In the genomic region with DNA sequence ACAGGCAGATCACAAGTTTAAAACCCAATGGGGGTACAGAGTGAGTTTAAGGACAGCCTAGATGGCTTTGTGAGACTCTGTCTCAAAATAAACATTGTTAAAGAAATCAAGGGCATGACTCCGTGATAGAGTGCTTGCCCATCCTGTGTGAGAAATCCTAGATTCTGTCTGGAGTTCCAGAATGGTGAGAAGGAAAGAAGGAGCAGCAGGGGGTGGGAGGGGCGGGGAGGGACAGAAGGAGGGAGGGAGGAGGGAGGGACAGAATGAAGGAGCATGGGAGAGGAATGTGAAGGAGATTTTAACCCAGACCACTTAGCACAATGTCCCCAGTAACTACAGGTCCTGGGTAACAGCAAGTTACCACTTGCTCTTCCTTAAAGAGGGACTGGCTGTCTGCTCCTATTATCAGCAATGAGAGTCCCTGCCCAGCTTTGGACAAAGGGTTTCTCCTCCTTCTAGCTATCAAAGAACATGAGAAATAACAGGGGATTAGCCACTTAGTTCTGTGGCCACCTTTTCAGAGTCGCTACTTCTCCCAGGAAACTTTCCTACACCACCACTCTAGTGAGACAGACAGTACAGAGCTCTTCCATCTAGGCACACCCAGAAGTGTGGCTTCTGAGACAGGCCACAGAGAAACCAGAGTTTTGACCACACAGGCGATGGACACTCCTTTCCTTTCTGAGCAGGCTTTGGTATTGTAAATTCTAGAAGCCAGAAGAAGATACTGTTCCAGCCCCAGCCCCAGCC, we compare ENCODE assay signal across 24 mouse cellular contexts. TPM values are rescaled to one million over a fixed set of nuclear protein-coding genes. Genes with fewer than 3 reads are reported as not detected.
A peak's percentile ranks its signal among the peaks of the same experiment; 100 is the strongest.
DNase-seq lines count a peak whose midpoint lies in the region; ATAC-seq and TF ChIP-seq lines count a peak whose summit lies in the region.
"Had no signal": no experiment of that assay in that cellular context is flagged by ENCODE, and none has a peak within 500 bp of the region (broad histone marks: within the 10 kb centered on the region; RNA-seq: fewer than 3 reads in every experiment).

No protein-coding gene starts in this region.

- DNase-seq in adrenal gland, adult (ENCODE audit: inconsistent age in 2 of 2, low spot score in 1 of 2) = peak; percentile 1 to 21
- DNase-seq in adrenal gland, adult 18-20 months (ENCODE audit: low spot score in 2 of 2) = no peak
- DNase-seq in CD4-positive, CD25-positive, alpha-beta regulatory T cell, adult 2 months (ENCODE audit: low read depth, low spot score) = peak; percentile 40
- no peak for DNase-seq in cerebellum, adult 9-11 months
- no peak for DNase-seq in lung, adult 18-20 months
- no peak for DNase-seq in hindbrain, embryonic 14.5 days (ENCODE audit: low spot score)
- DNase-seq: adrenal gland, postnatal 25 days; cerebellum, adult 11 months; cerebellum, postnatal 36 days; gastrocnemius, postnatal 10 days; heart, adult 2 months; kidney, postnatal 4 days; layer of hippocampus, adult 9-11 months; thymus, postnatal 36 days had no signal

- H3K4me3 ChIP-seq in myocyte = no peak overlapping the region
- no peak overlapping the region for H3K4me3 ChIP-seq in hindbrain, embryonic 14.5 days (replicated peaks; ENCODE audit: low read length)
- H3K4me3 ChIP-seq: forebrain, embryonic 13.5 days; heart, adult 2 months; hindbrain, embryonic 12.5 days; intestine, embryonic 15.5 days; limb, embryonic 12.5 days; liver, embryonic 12.5 days; lung, embryonic 15.5 days; midbrain, embryonic 15.5 days had no signal

- peaks cover 2% of the 10 kb centered on the region; the same call in 1 of the 2 replicates for H3K9me3 ChIP-seq in hindbrain, embryonic 14.5 days (ENCODE audit: control insufficient read depth, low read length)
- H3K9me3 ChIP-seq: forebrain, embryonic 13.5 days; intestine, embryonic 15.5 days; lung, embryonic 15.5 days; midbrain, embryonic 15.5 days had no signal

- H3ac ChIP-seq in myocyte (ENCODE audit: control insufficient read depth, insufficient read length) = no peak overlapping the region

- ATAC-seq in common myeloid progenitor, adult 5-6 weeks (replicated peaks; ENCODE audit: low read depth, poor library complexity, severe bottlenecking) = peak; percentile 81
- ATAC-seq in hindbrain, embryonic 14.5 days (ENCODE audit: low FRiP score) = no peak
- ATAC-seq: activated CD4-positive, CD25-positive, alpha-beta regulatory T cell, adult 4 months; forebrain, embryonic 13.5 days; intestine, embryonic 15.5 days; liver, embryonic 12.5 days; midbrain, embryonic 15.5 days had no signal

- H3K27me3 ChIP-seq in myocyte (ENCODE audit: control insufficient read depth, insufficient read depth, insufficient read length) = no peaks in the 10 kb centered on the region
- no peaks in the 10 kb centered on the region for H3K27me3 ChIP-seq in hindbrain, embryonic 14.5 days (ENCODE audit: control insufficient read depth, insufficient read depth, low read length)
- H3K27me3 ChIP-seq: forebrain, embryonic 13.5 days; intestine, embryonic 15.5 days; lung, embryonic 15.5 days; midbrain, embryonic 15.5 days had no signal

- no peaks in the 10 kb centered on the region for H3K4me1 ChIP-seq in hindbrain, embryonic 14.5 days (replicated peaks; ENCODE audit: control insufficient read depth, insufficient read depth, low read length)
- H3K4me1 ChIP-seq: hindbrain, embryonic 12.5 days; intestine, embryonic 15.5 days; limb, embryonic 12.5 days; liver, embryonic 12.5 days; lung, embryonic 15.5 days; midbrain, embryonic 15.5 days had no signal

- no peaks in the 10 kb centered on the region for H3K36me3 ChIP-seq in myocyte (ENCODE audit: control insufficient read depth, insufficient read depth)
- no peaks in the 10 kb centered on the region for H3K36me3 ChIP-seq in hindbrain, embryonic 14.5 days (replicated peaks; ENCODE audit: control insufficient read depth, insufficient read depth)
- H3K36me3 ChIP-seq: hindbrain, embryonic 12.5 days; intestine, embryonic 15.5 days; limb, embryonic 12.5 days; liver, embryonic 12.5 days; lung, embryonic 15.5 days; midbrain, embryonic 15.5 days had no signal

- H3K9ac ChIP-seq in hindbrain, embryonic 14.5 days = no peak overlapping the region
- H3K9ac ChIP-seq: forebrain, embryonic 13.5 days; hindbrain, embryonic 12.5 days; intestine, embryonic 15.5 days; limb, embryonic 12.5 days; liver, embryonic 12.5 days; lung, embryonic 15.5 days; midbrain, embryonic 15.5 days had no signal

- no peaks in the 10 kb centered on the region for H3K79me2 ChIP-seq in myocyte (ENCODE audit: control insufficient read depth, insufficient read depth)

- H3K27ac ChIP-seq in hindbrain, embryonic 14.5 days = no peak overlapping the region
- H3K27ac ChIP-seq: forebrain, embryonic 13.5 days; heart, adult 2 months; hindbrain, embryonic 12.5 days; intestine, embryonic 15.5 days; limb, embryonic 12.5 days; liver, embryonic 12.5 days; lung, embryonic 15.5 days; midbrain, embryonic 15.5 days had no signal

- no peak for TF ChIP-seq POLR2A in myocyte (IDR thresholded peaks at IDR 0.05; ENCODE audit: insufficient read length, low read depth)

- peak overlapping the region; percentile 46 for H3K4me2 ChIP-seq in myocyte (ENCODE audit: low read depth)
- no peak overlapping the region for H3K4me2 ChIP-seq in hindbrain, embryonic 14.5 days (replicated peaks)
- H3K4me2 ChIP-seq: forebrain, embryonic 13.5 days; hindbrain, embryonic 12.5 days; intestine, embryonic 15.5 days; limb, embryonic 12.5 days; liver, embryonic 12.5 days; lung, embryonic 15.5 days; midbrain, embryonic 15.5 days had no signal

- WGBS in hindbrain, embryonic 14.5 days = 45% methylated on average over 4 of the region's 4 CpGs

TF ChIP-seq in myocyte, 11 proteins besides CTCF, POLR2A, EP300 and RAD21:
- TF ChIP-seq TCF3 (IDR thresholded peaks at IDR 0.05; ENCODE audit: insufficient read length, low read depth) (no peak), MAX (IDR thresholded peaks at IDR 0.05; ENCODE audit: low read depth) (no peak), SRF (IDR thresholded peaks at IDR 0.05; ENCODE audit: control insufficient read depth, insufficient read length, low read depth) (no peak)

RNA-seq across cellular contexts. Expression of gene Tagap, which starts 19.7 kb away (rescaled TPM):
- total RNA-seq in adrenal gland, adult 18-20 months (2021) = 1 to 10 TPM; 5.1 to 5.3 TPM
- 10.1 and 12.4 TPM in 2 replicates for total RNA-seq in common myeloid progenitor, adult 5-6 weeks (2017)
- 1.0 TPM for polyA plus RNA-seq in myocyte (2012; fragmentation: generic; extraction: Trizol)
- 0.50 and 0.92 TPM in 2 replicates for polyA plus RNA-seq in hindbrain, embryonic 14.5 days (2014; fragmentation: Nextera tagmentation; extraction: Ambion mirVana)

RNA-seq across cellular contexts. Expression of gene Rsph3a, which starts 39.3 kb away (rescaled TPM):
- 10 to 100 TPM; 36.5 to 52.9 TPM for total RNA-seq in adrenal gland, adult 18-20 months (2021)
- total RNA-seq in common myeloid progenitor, adult 5-6 weeks (2017) = 20.1 and 32.4 TPM in 2 replicates
- 53.7 TPM for polyA plus RNA-seq in myocyte (2012; fragmentation: generic; extraction: Trizol)
- 73.7 and 86.5 TPM in 2 replicates for polyA plus RNA-seq in hindbrain, embryonic 14.5 days (2014; fragmentation: Nextera tagmentation; extraction: Ambion mirVana)

Comparison
In these comparisons a context has a peak if more than half of its experiments do, and no peak if none do; other contexts are left out.
1. DNase-seq: peak in adrenal gland, adult (2 of 2) and CD4-positive, CD25-positive, alpha-beta regulatory T cell, adult 2 months (single experiment); none in adrenal gland, adult 18-20 months (0 of 2), cerebellum, adult 9-11 months (single experiment), lung, adult 18-20 months (0 of 2) and hindbrain, embryonic 14.5 days (single experiment).